Mouse (Mus musculus) left cerebral cortex, adult 18-20 months (tissue): ENCODE results near the gene Flywch2. TPM values are rescaled to one million over a fixed set of nuclear protein-coding genes. Genes with fewer than 3 reads are reported as not detected.

ENCODE experiments used
- DNase-seq, 2 experiments: peaks; one replicate each; pipeline ENCODE4 v3.0.0; 2021 to 2022; ENCODE audit warnings: low spot score in 2 of 2, mixed read lengths in 1 of 2
- microRNA-seq, 2 experiments: library from miRNA; unstranded; fragments of <30 nt; microRNA quantifications; one replicate each; pipeline ENCODE4 v1.2.0; 2021
- total RNA-seq, 2 experiments: library from RNA; stranded (reverse); gene quantifications; 2 replicates each; pipeline ENCODE4 v1.2.3; 2021

Flywch2 gene
- total RNA-seq, 2 experiments from 2014 or later = 11.7 to 14.2 TPM

- DNase-seq = no peak
Observed at GRCm38 (mm10) chr17:23734341-23734740, 51.5 kb downstream of the Flywch2 start.

- DNase-seq = no peak
Observed at GRCm38 (mm10) chr17:23730441-23730840, 55.4 kb downstream of the Flywch2 start.

Small RNA genes within 50 kb of the gene (microRNA-seq; reads per million reads assigned to microRNA genes)
- 0.50 to 1.3 reads per million in 2 experiments for gene Mir5125

Other genes with a start within 250 kb of the Flywch2 start
- 1 to 10 TPM; 6.8 to 7.1 TPM for gene Zfp213, start 221.8 kb downstream of the Flywch2 start, total RNA-seq
- 10 to 100 TPM; 27.5 to 29.7 TPM for gene Zfp13, start 186.6 kb downstream of the Flywch2 start, total RNA-seq
- gene Zscan10, start 185.2 kb downstream of the Flywch2 start, total RNA-seq = not detected
- gene Mmp25, start 140.8 kb downstream of the Flywch2 start, total RNA-seq = under 1 TPM; 0.14 TPM
- not detected for gene Bicdl2, start 125.6 kb downstream of the Flywch2 start, total RNA-seq
- 100 to 1,000 TPM; 126 to 130 TPM for gene Hcfc1r1, start 112.5 kb downstream of the Flywch2 start, total RNA-seq
- 1 to 10 TPM; 5.3 to 6.8 TPM for gene Thoc6, start 112.2 kb downstream of the Flywch2 start, total RNA-seq
- gene Tnfrsf12a, start 108.6 kb downstream of the Flywch2 start, total RNA-seq = 10 to 100 TPM; 10.2 to 12.7 TPM
- not detected for gene Cldn6, start 106.8 kb downstream of the Flywch2 start, total RNA-seq
- under 1 TPM; 0.23 to 0.26 TPM for gene Cldn9, start 102.1 kb downstream of the Flywch2 start, total RNA-seq
- gene 1520401A03Rik, start 63.3 kb downstream of the Flywch2 start, total RNA-seq = under 1 TPM; 0.16 to 0.19 TPM
- 1 to 10 TPM; 5.3 to 5.4 TPM for gene Pkmyt1, start 59.7 kb downstream of the Flywch2 start, total RNA-seq
- gene Paqr4, start 45.2 kb downstream of the Flywch2 start, total RNA-seq = 10 to 100 TPM; 54.6 to 63.9 TPM
- under 1 TPM; 0.60 to 0.82 TPM for gene Kremen2, start 40.2 kb downstream of the Flywch2 start, total RNA-seq
- gene Flywch1, start 14.5 kb downstream of the Flywch2 start, total RNA-seq = 100 to 1,000 TPM; 459 to 507 TPM
- 100 to 1,000 TPM; 548 to 585 TPM for gene Srrm2, start 4.5 kb upstream of the Flywch2 start, total RNA-seq
- 100 to 1,000 TPM; 359 to 364 TPM for gene Elob, start 43.1 kb upstream of the Flywch2 start, total RNA-seq
- gene Prss33, start 50.0 kb upstream of the Flywch2 start, total RNA-seq = not detected
- gene Prss32, start 57.8 kb upstream of the Flywch2 start, total RNA-seq = not detected
- gene Prss41, start 58.1 kb upstream of the Flywch2 start, total RNA-seq = 1 to 10 TPM; 1.6 to 2.1 TPM
- gene Prss21, start 82.0 kb upstream of the Flywch2 start, total RNA-seq = not detected
- not detected for gene Dcpp1, start 94.8 kb upstream of the Flywch2 start, total RNA-seq
- not detected for gene Dcpp2, start 94.8 kb upstream of the Flywch2 start, total RNA-seq
- gene Dcpp3, start 131.4 kb upstream of the Flywch2 start, total RNA-seq = not detected
- not detected for gene Sbp, start 155.6 kb upstream of the Flywch2 start, total RNA-seq
- not detected for gene Sbpl, start 169.2 kb upstream of the Flywch2 start, total RNA-seq
- gene Prss30, start 194.5 kb upstream of the Flywch2 start, total RNA-seq = under 1 TPM in 1 of 2 experiments, not detected in 1; 0.45 TPM
- 1 to 10 TPM; 1.5 to 2.0 TPM for gene Prss22, start 212.0 kb upstream of the Flywch2 start, total RNA-seq